ENCODE assay signal across 8 mouse cellular contexts in the genomic region with DNA sequence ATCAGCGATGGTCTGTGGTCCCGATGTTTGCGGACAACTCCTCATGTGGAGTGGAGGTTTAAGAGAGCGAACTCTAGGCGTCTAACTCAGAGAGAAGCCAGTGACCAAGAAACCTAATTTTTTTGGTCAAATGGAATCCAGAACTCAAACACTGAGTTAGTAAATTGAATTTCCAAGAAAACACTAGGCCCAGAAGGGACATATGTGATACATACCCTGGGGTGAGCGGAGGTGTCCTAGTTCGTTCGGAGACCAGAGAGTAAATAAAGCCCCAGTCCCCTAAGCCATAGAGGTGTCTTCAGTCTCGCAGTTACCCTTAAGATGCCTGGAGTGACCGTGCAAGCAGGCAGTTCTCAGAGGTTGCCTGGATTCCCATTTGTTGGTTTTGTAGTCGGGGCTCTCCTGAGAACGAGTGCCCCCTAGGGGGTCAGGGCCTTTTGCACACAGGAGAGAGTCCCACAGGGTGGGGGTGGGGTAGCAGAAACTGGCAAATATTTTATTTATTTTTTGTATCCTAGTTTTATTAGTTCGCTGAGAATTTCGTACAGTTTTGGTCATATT. TPM values are rescaled to one million over a fixed set of nuclear protein-coding genes. Genes with fewer than 3 reads are reported as not detected.
DNase-seq lines count a peak whose midpoint lies in the region; ATAC-seq and TF ChIP-seq lines count a peak whose summit lies in the region.

No protein-coding gene starts in this region.

- H3K9me3 ChIP-seq in hindbrain, embryonic 11.5 days (ENCODE audit: control insufficient read depth, low read length) = no peaks in the 10 kb centered on the region
- H3K9me3 ChIP-seq in liver, embryonic 14.5 days (ENCODE audit: control insufficient read depth, low read length) = no peaks in the 10 kb centered on the region
- no peaks in the 10 kb centered on the region for H3K9me3 ChIP-seq in neural tube, embryonic 13.5 days

- peak; percentile 90 for DNase-seq in A20 (ENCODE audit: low read depth, low spot score)
- peak; percentile 64 for DNase-seq in hindbrain, embryonic 11.5 days (ENCODE audit: low spot score)
- DNase-seq in liver, embryonic 14.5 days (ENCODE audit: low read depth in 3 of 3, low spot score in 3 of 3) = no peak
- no peak for DNase-seq in urinary bladder, postnatal 36 days (ENCODE audit: low spot score in 2 of 2)
- no peak for DNase-seq in left cerebral cortex, postnatal 36 days (ENCODE audit: low spot score in 2 of 2)
- no peak for DNase-seq in layer of hippocampus, postnatal 14 days (ENCODE audit: low spot score in 2 of 2)

- H3K4me1 ChIP-seq in bone marrow macrophage, adult 2 months (ENCODE audit: control insufficient read depth, insufficient read depth, low read length) = peaks cover 13% of the 10 kb centered on the region; the same call in 1 of the 2 replicates
- 0 out of 2 replicates have a peak, but pooled peaks cover 3% of the 10 kb centered on the region for H3K4me1 ChIP-seq in hindbrain, embryonic 11.5 days (replicated peaks; ENCODE audit: control insufficient read depth, insufficient read depth, low read length)
- peaks cover 0 to 7% of the 10 kb centered on the region in 2 experiments; a peak in 2 of 4 replicates for H3K4me1 ChIP-seq in liver, embryonic 14.5 days (replicated peaks; ENCODE audit: control insufficient read depth in 2 of 2, insufficient read depth in 2 of 2, low read length in 1 of 2)
- peaks cover 28% of the 10 kb centered on the region for H3K4me1 ChIP-seq in neural tube, embryonic 13.5 days (replicated peaks)

- no peak for TF ChIP-seq EP300 in liver, embryonic 14.5 days (IDR thresholded peaks at IDR 0.05; ENCODE audit: low read depth)

- H3K27me3 ChIP-seq in hindbrain, embryonic 11.5 days (ENCODE audit: control insufficient read depth, insufficient read depth, low read length) = peaks cover 13% of the 10 kb centered on the region
- peaks cover 30% of the 10 kb centered on the region for H3K27me3 ChIP-seq in liver, embryonic 14.5 days (ENCODE audit: control insufficient read depth, insufficient read depth, low read length)
- H3K27me3 ChIP-seq in neural tube, embryonic 13.5 days = peaks cover 34% of the 10 kb centered on the region

- H3K4me3 ChIP-seq in bone marrow macrophage, adult 2 months (ENCODE audit: insufficient read depth, low read length) = peak overlapping the region; percentile 66
- H3K4me3 ChIP-seq in hindbrain, embryonic 11.5 days (ENCODE audit: low read depth, low read length) = peak overlapping the region; percentile 52
- peak overlapping the region; percentile 47 to 55; a peak in 3 of 4 replicates for H3K4me3 ChIP-seq in liver, embryonic 14.5 days (ENCODE audit: insufficient read depth in 1 of 2, low read depth in 2 of 2, low read length in 2 of 2)
- H3K4me3 ChIP-seq in neural tube, embryonic 13.5 days = peak overlapping the region; percentile 50

- H3K27ac ChIP-seq in bone marrow macrophage, adult 2 months (ENCODE audit: insufficient read depth, low read depth, low read length) = no peak overlapping the region
- no peak overlapping the region for H3K27ac ChIP-seq in hindbrain, embryonic 11.5 days (ENCODE audit: low read depth, low read length)
- H3K27ac ChIP-seq in liver, embryonic 14.5 days = no peak overlapping the region
- H3K27ac ChIP-seq in neural tube, embryonic 13.5 days (replicated peaks) = no peak overlapping the region

- no peak for TF ChIP-seq CTCF in bone marrow macrophage, adult 2 months (IDR thresholded peaks at IDR 0.05; ENCODE audit: low read depth, low read length)
- TF ChIP-seq CTCF in liver, embryonic 14.5 days (IDR thresholded peaks at IDR 0.05; ENCODE audit: low read depth) = peak; percentile 27; the same call in 1 of the 2 replicates

- H3K4me2 ChIP-seq in hindbrain, embryonic 11.5 days (replicated peaks; ENCODE audit: low read depth, low read length) = peak overlapping the region; percentile 98
- H3K4me2 ChIP-seq in liver, embryonic 14.5 days (ENCODE audit: low read depth) = peak overlapping the region; percentile 66
- peak overlapping the region; percentile 96 for H3K4me2 ChIP-seq in neural tube, embryonic 13.5 days

- intact Hi-C loops in left cerebral cortex, postnatal 36 days (cut with DNase I) = no loop called here

- no peak for ATAC-seq in hindbrain, embryonic 11.5 days (ENCODE audit: low FRiP score)
- ATAC-seq in liver, embryonic 14.5 days (ENCODE audit: insufficient read depth) = no peak
- ATAC-seq in neural tube, embryonic 13.5 days (ENCODE audit: low read depth) = no peak

- H3K36me3 ChIP-seq in hindbrain, embryonic 11.5 days (ENCODE audit: control insufficient read depth, insufficient read depth, low read length) = no peaks in the 10 kb centered on the region
- H3K36me3 ChIP-seq in liver, embryonic 14.5 days (replicated peaks; ENCODE audit: control insufficient read depth, insufficient read depth, low read depth) = no peaks in the 10 kb centered on the region
- no peaks in the 10 kb centered on the region for H3K36me3 ChIP-seq in neural tube, embryonic 13.5 days

- no peak for TF ChIP-seq POLR2A in bone marrow macrophage, adult 2 months (IDR thresholded peaks at IDR 0.05; ENCODE audit: borderline replicate concordance, low read depth, low read length)

- H3K9ac ChIP-seq in hindbrain, embryonic 11.5 days (ENCODE audit: low read depth, low read length) = no peak overlapping the region
- H3K9ac ChIP-seq in liver, embryonic 14.5 days (replicated peaks) = no peak overlapping the region
- H3K9ac ChIP-seq in neural tube, embryonic 13.5 days = no peak overlapping the region

- 2% methylated on average over 14 of the region's 14 CpGs for WGBS in hindbrain, embryonic 11.5 days
- WGBS in liver, embryonic 14.5 days (ENCODE audit: insufficient replicate concordance) = 6% methylated on average over 14 of the region's 14 CpGs
- 3% methylated on average over 14 of the region's 14 CpGs for WGBS in neural tube, embryonic 13.5 days

RNA-seq across cellular contexts. Expression of gene H2-Ab1, which starts 6.4 kb away (rescaled TPM):
- polyA plus RNA-seq in bone marrow macrophage, adult 2 months (2012; ENCODE audit: insufficient read depth, insufficient read length, missing spikeins) = 1,609 and 1,701 TPM in 2 replicates
- 2.4 and 3.1 TPM in 2 replicates for polyA plus RNA-seq in hindbrain, embryonic 11.5 days (2014; fragmentation: Nextera tagmentation; extraction: Ambion mirVana)
- polyA plus RNA-seq in liver, embryonic 14.5 days (2012; rRNA removed) = 2.0 and 2.3 TPM in 2 replicates
- polyA plus RNA-seq in liver, embryonic 14.5 days (2014; fragmentation: Nextera tagmentation; extraction: Ambion mirVana) = 3.2 and 3.3 TPM in 2 replicates
- 1.2 and 2.3 TPM in 2 replicates for polyA plus RNA-seq in neural tube, embryonic 13.5 days (2015; fragmentation: Nextera tagmentation; extraction: Ambion mirVana)
- total RNA-seq in left cerebral cortex, postnatal 36 days (2021) = 1 to 10 TPM; 1.9 to 2.5 TPM
- 1 to 10 TPM; 2.3 to 2.7 TPM for total RNA-seq in layer of hippocampus, postnatal 14 days (2021)

RNA-seq across cellular contexts. Expression of gene H2-Aa, which starts 23.7 kb away (rescaled TPM):
- polyA plus RNA-seq in bone marrow macrophage, adult 2 months (2012; ENCODE audit: insufficient read depth, insufficient read length, missing spikeins) = 2,467 and 2,568 TPM in 2 replicates
- polyA plus RNA-seq in hindbrain, embryonic 11.5 days (2014; fragmentation: Nextera tagmentation; extraction: Ambion mirVana) = not detected in 2 replicates
- 1.1 and 1.5 TPM in 2 replicates for polyA plus RNA-seq in liver, embryonic 14.5 days (2012; rRNA removed)
- 1.8 and 2.5 TPM in 2 replicates for polyA plus RNA-seq in liver, embryonic 14.5 days (2014; fragmentation: Nextera tagmentation; extraction: Ambion mirVana)
- polyA plus RNA-seq in neural tube, embryonic 13.5 days (2015; fragmentation: Nextera tagmentation; extraction: Ambion mirVana) = 0.36 and 0.63 TPM in 2 replicates
- 1 to 10 TPM; 2.6 to 3.4 TPM for total RNA-seq in left cerebral cortex, postnatal 36 days (2021)
- total RNA-seq in layer of hippocampus, postnatal 14 days (2021) = 1 to 10 TPM in 1 of 2 experiments, under 1 TPM in 1; 0.93 to 2.1 TPM

RNA-seq across cellular contexts. Expression of gene H2-Ob, which starts 25.2 kb away (rescaled TPM):
- polyA plus RNA-seq in bone marrow macrophage, adult 2 months (2012; ENCODE audit: insufficient read depth, insufficient read length, missing spikeins) = 1.9 and 2.0 TPM in 2 replicates
- polyA plus RNA-seq in hindbrain, embryonic 11.5 days (2014; fragmentation: Nextera tagmentation; extraction: Ambion mirVana) = not detected in 2 replicates
- polyA plus RNA-seq in liver, embryonic 14.5 days (2012; rRNA removed) = 0.13 and 0.20 TPM in 2 replicates
- polyA plus RNA-seq in liver, embryonic 14.5 days (2014; fragmentation: Nextera tagmentation; extraction: Ambion mirVana) = 0.13 and 0.17 TPM in 2 replicates
- not detected in 2 replicates for polyA plus RNA-seq in neural tube, embryonic 13.5 days (2015; fragmentation: Nextera tagmentation; extraction: Ambion mirVana)
- not detected for total RNA-seq in left cerebral cortex, postnatal 36 days (2021)
- under 1 TPM in 1 of 2 experiments, not detected in 1; 0.69 TPM for total RNA-seq in layer of hippocampus, postnatal 14 days (2021)

RNA-seq across cellular contexts. Expression of gene H2-Eb1, which starts 41.8 kb away (rescaled TPM):
- polyA plus RNA-seq in bone marrow macrophage, adult 2 months (2012; ENCODE audit: insufficient read depth, insufficient read length, missing spikeins) = 1,267 and 1,387 TPM in 2 replicates
- 1.3 and 2.5 TPM in 2 replicates for polyA plus RNA-seq in hindbrain, embryonic 11.5 days (2014; fragmentation: Nextera tagmentation; extraction: Ambion mirVana)
- polyA plus RNA-seq in liver, embryonic 14.5 days (2012; rRNA removed) = 0.65 and 0.91 TPM in 2 replicates
- polyA plus RNA-seq in liver, embryonic 14.5 days (2014; fragmentation: Nextera tagmentation; extraction: Ambion mirVana) = 0.80 and 0.83 TPM in 2 replicates
- polyA plus RNA-seq in neural tube, embryonic 13.5 days (2015; fragmentation: Nextera tagmentation; extraction: Ambion mirVana) = 2.8 and 2.9 TPM in 2 replicates
- total RNA-seq in left cerebral cortex, postnatal 36 days (2021) = 1 to 10 TPM; 2.7 to 2.9 TPM
- 1 to 10 TPM; 1.8 to 2.1 TPM for total RNA-seq in layer of hippocampus, postnatal 14 days (2021)

Comparison
In these comparisons a context has a peak if more than half of its experiments do, and no peak if none do; other contexts are left out.
1. DNase-seq: peak in A20 (single experiment) and hindbrain, embryonic 11.5 days (single experiment); none in liver, embryonic 14.5 days (0 of 3), urinary bladder, postnatal 36 days (0 of 2), left cerebral cortex, postnatal 36 days (0 of 2) and layer of hippocampus, postnatal 14 days (0 of 2).
2. RNA of gene H2-Ab1, which starts 6.4 kb away (polyA plus RNA-seq): 1,609 to 1,701 TPM in bone marrow macrophage, adult 2 months; 2.0 to 3.3 TPM in liver, embryonic 14.5 days, 2.4 to 3.1 TPM in hindbrain, embryonic 11.5 days and 1.2 to 2.3 TPM in neural tube, embryonic 13.5 days; every median in the first group is over 100 times any median in the second.
3. RNA of gene H2-Aa, which starts 23.7 kb away (polyA plus RNA-seq): 2,467 to 2,568 TPM in bone marrow macrophage, adult 2 months; 1.1 to 2.5 TPM in liver, embryonic 14.5 days, 0.36 to 0.63 TPM in neural tube, embryonic 13.5 days and not detected in hindbrain, embryonic 11.5 days; every median in the first group is over 100 times any median in the second.
4. Peak in every context shown above with its lines, with median percentiles within 50 percentile points of each other: H3K4me3 ChIP-seq and H3K4me2 ChIP-seq.